Mouse (Mus musculus) retina, adult 2 months (tissue): ENCODE measurements around the gene Mcoln3.

Source experiments
- DNase-seq: peaks from one replicate; pipeline ENCODE4 v3.0.0-alpha.2; 2012; ENCODE audit warnings: low read depth, low spot score

Gene Mcoln3

DNA sequence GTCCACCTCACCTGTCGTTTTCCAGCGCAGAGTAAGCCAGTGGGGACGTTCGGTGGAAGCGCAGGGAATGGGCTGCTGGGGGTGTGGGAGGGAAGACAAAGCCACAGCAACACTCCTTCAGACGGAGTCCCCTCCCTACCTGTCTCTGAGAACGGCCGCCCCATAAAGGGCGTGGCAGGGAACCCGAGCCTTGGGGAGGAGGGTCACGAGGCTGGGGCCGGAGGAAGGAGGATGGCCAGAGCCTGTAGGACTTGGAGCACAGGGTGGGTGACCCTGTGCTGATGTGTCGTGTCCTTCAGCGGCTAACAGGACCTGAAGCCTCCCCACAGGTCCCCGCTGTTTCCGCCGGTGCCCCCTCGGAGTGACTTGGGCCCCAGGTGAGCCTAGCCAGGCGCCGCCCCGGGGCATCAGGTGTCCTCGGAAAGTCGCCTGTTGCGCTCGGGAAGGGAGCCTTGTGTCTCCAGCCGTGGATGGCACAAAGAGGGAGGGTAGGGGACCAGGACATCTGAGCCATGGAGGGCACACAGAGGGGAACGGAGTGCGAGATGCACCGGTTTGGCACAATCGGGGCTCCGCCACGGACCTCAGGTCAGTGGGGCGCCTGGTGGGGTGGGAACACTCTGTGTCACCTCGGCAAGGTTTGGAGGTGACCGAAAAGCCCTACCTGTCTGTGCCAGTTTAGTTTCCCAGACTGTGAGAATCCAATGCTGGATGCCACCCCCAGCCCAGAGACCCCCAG is at the start of gene Mcoln3:
Mcoln3 (plus strand) TSS at position 193 of the 739 bp plus-strand sequence.
- no peak for DNase-seq

GRCm38 (mm10) chr3:146069276-146069675 is 48.0 kb upstream of the Mcoln3 start:
- no peak for DNase-seq

- no peak for DNase-seq
Measured at GRCm38 (mm10) chr3:146072780-146073179, 44.5 kb upstream of the Mcoln3 start.

- DNase-seq, result no peak
Measured at GRCm38 (mm10) chr3:146080241-146080640, 37.0 kb upstream of the Mcoln3 start.

- DNase-seq, result no peak
Measured at GRCm38 (mm10) chr3:146090988-146091657, 26.1 kb upstream of the Mcoln3 start.

GRCm38 (mm10) chr3:146095066-146095465 is 22.2 kb upstream of the Mcoln3 start:
- DNase-seq, result no peak

DNA sequence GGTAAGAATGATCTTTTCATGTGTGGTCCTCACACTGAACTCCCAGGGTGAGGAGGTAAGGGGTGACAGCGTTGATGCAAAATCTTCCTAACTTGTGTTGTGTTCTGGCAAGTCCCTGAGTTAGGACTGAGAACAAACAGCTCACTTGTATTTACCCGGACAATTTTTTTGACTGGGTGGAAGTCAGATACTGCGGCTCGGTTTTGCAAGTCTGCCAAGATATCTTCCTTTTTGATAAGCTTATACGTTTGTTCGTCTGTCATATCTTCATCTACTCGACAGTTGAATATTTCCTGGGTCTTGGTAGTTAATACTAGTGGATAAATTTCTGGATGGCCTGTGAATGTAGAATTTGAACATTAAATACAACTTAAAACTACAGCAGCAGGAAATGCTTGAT is 20.3 kb upstream of the Mcoln3 start:
- no peak for DNase-seq

DNA sequence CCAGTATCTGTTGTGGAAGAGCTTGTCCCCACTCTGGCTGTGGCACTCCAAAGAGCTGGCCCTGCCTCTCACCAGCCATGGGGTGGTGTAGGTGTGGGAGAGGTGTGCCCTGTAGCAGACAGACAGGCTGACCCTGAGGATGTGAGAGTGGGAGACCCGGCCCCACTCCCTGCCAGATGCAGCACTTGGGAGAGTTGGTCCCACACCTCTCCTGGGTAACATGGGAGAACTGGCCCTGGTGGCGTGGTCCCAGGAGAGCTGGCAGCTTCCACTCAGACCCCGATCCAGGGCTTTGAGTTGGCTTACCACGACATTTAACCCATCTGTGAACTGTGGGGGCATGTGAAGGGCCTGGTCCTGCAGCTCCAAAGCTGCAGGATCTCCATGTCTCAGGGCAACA is 19.4 kb upstream of the Mcoln3 start:
- DNase-seq, result no peak

GRCm38 (mm10) chr3:146099925-146100324 is 17.3 kb upstream of the Mcoln3 start:
- DNase-seq, result no peak

DNA sequence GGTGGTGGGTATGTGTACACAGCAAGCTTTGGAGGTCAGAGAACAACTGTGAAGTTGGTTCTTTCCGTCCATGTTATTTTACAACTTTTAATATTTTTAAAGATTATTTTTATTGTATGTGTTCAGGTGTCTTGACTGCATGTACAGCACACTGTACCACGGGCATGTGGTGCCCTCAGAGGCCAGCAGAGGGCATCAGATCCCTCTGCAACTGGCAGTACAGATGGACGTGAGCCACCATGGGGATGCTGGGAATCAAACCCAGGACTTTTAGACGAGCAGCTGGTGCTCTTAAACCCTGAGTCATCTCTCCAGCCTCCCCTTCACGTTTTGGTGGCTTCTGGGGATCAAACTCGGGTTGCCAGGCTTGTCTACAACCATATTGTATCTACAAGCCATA is 15.2 kb upstream of the Mcoln3 start:
- DNase-seq, result no peak

- DNase-seq, result peak; percentile 3
Measured at GRCm38 (mm10) chr3:146107116-146107849, 10.0 kb upstream of the Mcoln3 start.

- peak; percentile 80 for DNase-seq
Measured at GRCm38 (mm10) chr3:146107921-146108571, 9.2 kb upstream of the Mcoln3 start, which contains the start of gene Wdr63. TSS of gene Wdr63 (minus strand) at chr3:146108130.

- no peak for DNase-seq
Measured at GRCm38 (mm10) chr3:146108945-146109344, 8.3 kb upstream of the Mcoln3 start.

- DNase-seq, result no peak
Measured at GRCm38 (mm10) chr3:146110358-146110757, 6.9 kb upstream of the Mcoln3 start.

DNA sequence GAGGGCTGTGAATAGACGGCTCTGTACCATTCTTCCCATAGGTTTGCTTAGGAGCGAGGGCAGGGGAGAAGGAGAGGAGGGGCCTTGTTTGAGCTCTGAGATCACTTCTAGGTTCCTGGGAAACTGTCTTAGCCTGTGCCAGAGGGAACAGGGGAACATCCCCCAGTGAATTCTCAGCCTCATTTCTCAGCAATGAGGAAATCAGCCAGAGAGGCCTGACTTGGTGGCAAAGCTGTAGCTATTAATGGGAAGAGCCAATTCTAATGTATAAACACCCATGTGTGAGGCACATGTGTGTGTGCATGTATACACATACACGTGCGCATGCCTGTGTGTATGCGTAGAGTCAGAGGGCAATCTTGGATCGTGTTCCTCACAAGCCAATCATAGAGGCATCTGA is 6.3 kb upstream of the Mcoln3 start:
- DNase-seq, result no peak

- DNase-seq, result no peak
Measured at GRCm38 (mm10) chr3:146117997-146118457, 777 bp downstream of the Mcoln3 start.

DNA sequence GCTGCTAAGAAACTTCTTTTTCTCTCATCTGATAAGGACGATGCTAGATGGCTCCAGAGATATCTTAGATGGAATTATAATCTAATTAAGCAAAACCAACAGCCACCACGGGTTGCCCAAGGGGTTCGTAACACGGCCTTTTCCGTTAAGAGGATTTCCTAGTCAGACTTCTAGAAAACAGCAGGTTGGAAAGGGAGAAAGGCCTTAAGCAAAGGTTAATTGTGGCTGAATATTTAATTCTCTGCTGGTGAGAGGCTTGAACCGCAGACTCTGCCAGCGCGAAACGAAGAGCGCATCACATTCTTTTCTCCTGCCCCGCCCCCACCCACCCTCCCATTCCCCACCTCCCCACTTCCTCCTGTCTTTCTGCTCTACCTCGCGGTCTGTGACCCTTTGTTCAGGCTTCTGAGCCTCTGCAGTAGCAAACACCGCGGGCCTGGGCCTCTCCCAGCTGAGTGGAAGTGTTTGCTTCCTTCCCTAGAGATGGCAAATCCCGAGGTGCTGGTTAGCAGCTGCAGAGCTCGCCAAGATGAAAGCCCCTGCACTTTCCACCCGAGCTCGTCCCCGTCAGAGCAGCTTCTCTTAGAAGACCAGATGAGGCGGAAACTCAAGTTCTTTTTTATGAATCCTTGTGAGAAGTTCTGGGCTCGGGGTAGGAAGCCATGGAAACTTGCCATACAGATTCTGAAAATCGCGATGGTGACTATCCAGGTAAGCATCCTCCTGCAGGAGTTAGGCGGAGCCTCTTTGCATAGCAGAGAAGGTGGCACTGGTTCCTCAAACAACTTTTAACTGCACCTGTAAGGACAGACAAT is 4.3 kb downstream of the Mcoln3 start:
- no peak for DNase-seq

GRCm38 (mm10) chr3:146122125-146122420 is 4.8 kb downstream of the Mcoln3 start:
- no peak for DNase-seq

GRCm38 (mm10) chr3:146122807-146123463 is 5.7 kb downstream of the Mcoln3 start:
- no peak for DNase-seq

DNA sequence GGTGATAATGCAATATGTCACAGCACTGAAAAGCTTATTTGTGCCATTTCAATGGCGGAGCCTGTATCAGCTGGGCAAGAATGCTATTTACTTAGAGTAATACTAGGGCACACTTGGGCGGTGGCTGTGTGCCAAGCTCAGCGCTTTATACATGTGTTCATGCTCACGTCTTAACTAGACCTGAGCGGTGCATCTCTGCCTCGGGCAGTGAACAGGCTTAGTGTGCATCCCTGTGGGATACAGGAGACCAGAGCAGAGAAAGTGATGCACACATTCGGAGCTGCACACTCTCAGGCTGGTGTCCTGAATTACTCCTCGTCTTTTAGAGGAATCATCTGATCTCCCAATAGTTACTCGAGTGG is 6.2 kb downstream of the Mcoln3 start:
- no peak for DNase-seq

DNA sequence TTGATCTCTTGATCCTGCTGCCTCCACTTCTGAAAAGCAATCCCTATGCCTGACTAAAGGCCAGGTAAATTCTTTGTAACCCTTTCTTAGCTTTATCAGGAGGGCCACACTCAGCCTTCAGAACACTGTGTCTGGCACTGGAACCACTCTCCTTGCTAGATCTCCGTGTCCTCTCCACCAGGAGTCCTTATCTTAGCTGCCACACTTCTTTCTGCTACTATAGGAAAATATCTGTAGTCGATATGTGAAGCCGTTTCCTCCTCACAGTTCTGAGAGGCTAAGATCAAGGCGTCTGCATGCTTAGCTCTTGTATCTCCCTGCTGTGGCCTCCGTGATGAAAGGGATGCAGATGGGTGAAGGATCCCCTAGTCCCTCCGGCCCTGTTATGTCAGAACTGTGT is 10.0 kb downstream of the Mcoln3 start:
- DNase-seq, result no peak
